ENCODE assay signal across 24 mouse cellular contexts in the genomic region with DNA sequence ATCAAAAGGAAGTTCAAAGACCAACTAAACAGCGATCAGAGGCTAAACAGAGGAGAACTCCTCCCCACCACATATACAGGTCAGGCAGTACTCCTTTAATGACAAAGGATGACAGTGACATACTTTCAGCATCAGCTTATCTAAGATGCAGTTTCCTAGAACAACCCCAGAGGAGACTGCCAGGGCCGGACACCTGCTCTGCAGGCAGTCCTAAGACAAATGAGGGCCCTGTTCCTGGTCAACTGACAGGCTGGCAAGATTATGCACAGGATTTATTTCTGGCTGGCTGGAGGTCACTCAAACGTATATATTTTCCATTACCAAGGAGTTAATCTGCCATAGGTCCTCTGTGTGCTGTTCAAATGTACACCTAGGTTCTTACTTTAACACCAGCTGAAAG.
DNase-seq lines count a peak whose midpoint lies in the region; ATAC-seq and TF ChIP-seq lines count a peak whose summit lies in the region.
"Had no signal": no experiment of that assay in that cellular context is flagged by ENCODE, and none has a peak within 500 bp of the region (broad histone marks: within the 10 kb centered on the region; RNA-seq: fewer than 3 reads in every experiment).

No protein-coding gene starts in this region.

- peaks cover 12% of the 10 kb centered on the region for H3K4me1 ChIP-seq in midbrain, embryonic 13.5 days (replicated peaks)
- peaks cover 7% of the 10 kb centered on the region for H3K4me1 ChIP-seq in midbrain, embryonic 10.5 days
- H3K4me1 ChIP-seq: liver, embryonic 12.5 days; megakaryocyte, embryonic 14.5 days had no signal

- H3K9me3 ChIP-seq in midbrain, embryonic 13.5 days = no peaks in the 10 kb centered on the region
- no peaks in the 10 kb centered on the region for H3K9me3 ChIP-seq in midbrain, embryonic 10.5 days (replicated peaks)
- H3K9me3 ChIP-seq: embryonic facial prominence, embryonic 13.5 days; forebrain, embryonic 10.5 days; liver, embryonic 12.5 days had no signal

- DNase-seq in embryo, embryonic 10.5 days (ENCODE audit: low spot score) = peak; percentile 24
- DNase-seq in embryo, embryonic 10 days (ENCODE audit: low spot score) = no peak
- no peak for DNase-seq in midbrain, embryonic 10.5 days (ENCODE audit: low spot score)
- peak; percentile 45 for DNase-seq in brain, embryonic 14.5 days (ENCODE audit: low read depth)
- DNase-seq in cerebellum, postnatal 14 days = peak; percentile 11 to 19
- no peak for DNase-seq in gastrocnemius, adult 18-20 months (ENCODE audit: low spot score)
- no peak for DNase-seq in spleen, postnatal 14 days (ENCODE audit: low spot score in 2 of 2)
- DNase-seq: adrenal gland, postnatal 25 days; B cell, adult 2 months; forebrain, postnatal 0 days; gastrocnemius, postnatal 10 days; kidney, adult 18-20 months; kidney, postnatal 4 days; left cerebral cortex, postnatal 4 days; liver, postnatal 0 days; lung, postnatal 4 days; thymus, postnatal 14 days had no signal

- H3K27me3 ChIP-seq in midbrain, embryonic 13.5 days = no peaks in the 10 kb centered on the region
- no peaks in the 10 kb centered on the region for H3K27me3 ChIP-seq in midbrain, embryonic 10.5 days (ENCODE audit: low read depth, poor library complexity, severe bottlenecking)
- H3K27me3 ChIP-seq: embryonic facial prominence, embryonic 13.5 days; liver, embryonic 12.5 days; megakaryocyte, embryonic 14.5 days had no signal

- no peak for TF ChIP-seq POLR2A in brain, embryonic 14.5 days (IDR thresholded peaks at IDR 0.05; ENCODE audit: borderline replicate concordance, extremely low read depth, insufficient read depth, insufficient read length, poor library complexity, severe bottlenecking)

- peaks cover 5% of the 10 kb centered on the region; the same call in 1 of the 2 replicates for H3K36me3 ChIP-seq in midbrain, embryonic 13.5 days
- H3K36me3 ChIP-seq in midbrain, embryonic 10.5 days = peaks cover 43% of the 10 kb centered on the region
- H3K36me3 ChIP-seq: embryonic facial prominence, embryonic 13.5 days; liver, embryonic 12.5 days had no signal

- WGBS in midbrain, embryonic 13.5 days = 52% methylated on average over 3 of the region's 3 CpGs
- WGBS in midbrain, embryonic 10.5 days = 62% methylated on average over 3 of the region's 3 CpGs

- no peak overlapping the region for H3K4me2 ChIP-seq in midbrain, embryonic 13.5 days (replicated peaks)
- H3K4me2 ChIP-seq: embryonic facial prominence, embryonic 13.5 days; liver, embryonic 12.5 days had no signal

- no peak for TF ChIP-seq CTCF in brain, embryonic 14.5 days (IDR thresholded peaks at IDR 0.05; ENCODE audit: borderline replicate concordance, extremely low read depth, insufficient read depth, insufficient read length)

- ATAC-seq in midbrain, embryonic 13.5 days = 0 out of 2 replicates have a peak, but pooled peaks have one; percentile 19
- ATAC-seq: forebrain, postnatal 0 days; hindbrain, embryonic 16.5 days; liver, embryonic 12.5 days; liver, postnatal 0 days had no signal

- H3K4me3 ChIP-seq in midbrain, embryonic 13.5 days (replicated peaks) = no peak overlapping the region
- no peak overlapping the region for H3K4me3 ChIP-seq in midbrain, embryonic 10.5 days
- H3K4me3 ChIP-seq: embryonic facial prominence, embryonic 13.5 days; forebrain, embryonic 10.5 days; liver, embryonic 12.5 days; megakaryocyte, embryonic 14.5 days had no signal

- no peak overlapping the region for H3K27ac ChIP-seq in midbrain, embryonic 13.5 days
- no peak overlapping the region for H3K27ac ChIP-seq in midbrain, embryonic 10.5 days (replicated peaks)
- H3K27ac ChIP-seq: embryonic facial prominence, embryonic 13.5 days; forebrain, embryonic 10.5 days; kidney, postnatal 0 days; liver, embryonic 12.5 days had no signal

- H3K9ac ChIP-seq in midbrain, embryonic 13.5 days (replicated peaks) = no peak overlapping the region
- H3K9ac ChIP-seq: embryonic facial prominence, embryonic 13.5 days; forebrain, postnatal 0 days; liver, embryonic 12.5 days; liver, postnatal 0 days had no signal

Comparison
In these comparisons a context has a peak if more than half of its experiments do, and no peak if none do; other contexts are left out.
1. DNase-seq: peak in embryo, embryonic 10.5 days (single experiment), brain, embryonic 14.5 days (single experiment) and cerebellum, postnatal 14 days (2 of 2); none in embryo, embryonic 10 days (single experiment), midbrain, embryonic 10.5 days (single experiment), gastrocnemius, adult 18-20 months (single experiment) and spleen, postnatal 14 days (0 of 2).